Mouse (Mus musculus) hindbrain, embryonic 15.5 days (tissue): ENCODE data around the gene Ptgfrn. TPM values are rescaled to one million over a fixed set of nuclear protein-coding genes. Genes with fewer than 3 reads are reported as not detected.

ENCODE experiments used
- ATAC-seq: fragments of 200-750 bp; cut with Nextera tagmentation; 2 replicates; pipeline ENCODE4 v1.8.0; 2017; ENCODE audit warnings: low read depth, moderate number of reproducible peaks, moderate TSS enrichment; ENCODE audit not compliant: low FRiP score
- H3K27ac ChIP-seq: fragments of 300-500 bp; sonication (generic); replicated peaks from 2 replicates; pipeline ENCODE4 v1.5.1; 2015; ENCODE audit warnings: mild to moderate bottlenecking, inconsistent platforms
- H3K27me3 ChIP-seq: fragments of 300-500 bp; sonication (generic); 2 replicates; pipeline ENCODE4 v1.6.1; 2015; ENCODE audit warnings: control low read depth, inconsistent platforms
- H3K36me3 ChIP-seq: fragments of 300-500 bp; sonication (generic); 2 replicates; pipeline ENCODE4 v1.6.1; 2015; ENCODE audit warnings: control low read depth, inconsistent platforms
- H3K4me1 ChIP-seq: fragments of 300-500 bp; sonication (generic); replicated peaks from 2 replicates; pipeline ENCODE4 v1.6.1; 2015; ENCODE audit warnings: control low read depth, inconsistent platforms
- H3K4me2 ChIP-seq: fragments of 300-500 bp; sonication (generic); 2 replicates; pipeline ENCODE4 v1.6.1; 2015; ENCODE audit warnings: moderate library complexity, mild to moderate bottlenecking, inconsistent platforms
- H3K4me3 ChIP-seq: fragments of 300-500 bp; sonication (generic); 2 replicates; pipeline ENCODE4 v1.5.1; 2015; ENCODE audit warnings: mild to moderate bottlenecking, inconsistent platforms
- H3K9ac ChIP-seq: fragments of 300-500 bp; sonication (generic); 2 replicates; pipeline ENCODE4 v1.6.1; 2015; ENCODE audit warnings: inconsistent platforms
- H3K9me3 ChIP-seq: fragments of 300-500 bp; sonication (generic); 2 replicates; pipeline ENCODE4 v1.6.1; 2016; ENCODE audit warnings: control low read depth, inconsistent platforms
- whole genome bisulfite sequencing: fragments of 180-500 bp; shearing (Covaris S2); methylation state at CpG from one replicate; pipeline ENCODE4 v1.1.7; 2015; 5-methylcytosine and 5-hydroxymethylcytosine counted together
- polyA plus RNA-seq: library from polyadenylated mRNA; unstranded; fragments of >200 nt; fragmentation: Nextera tagmentation; extraction: Ambion mirVana; gene quantifications from 2 replicates; pipeline ENCODE4 v1.2.1, GENCODE M21; 2015

Ptgfrn gene
- polyA plus RNA-seq, 1 experiment from 2014 or later, result 2.4 TPM

GRCm38 (mm10) chr3:101049997-101050396, 60.1 kb downstream of the Ptgfrn start:
- ATAC-seq, result no peak
- H3K27ac ChIP-seq, result no peak overlapping the region
- no peak overlapping the region for H3K9ac ChIP-seq
- no peak overlapping the region for H3K4me3 ChIP-seq
- H3K4me2 ChIP-seq, result no peak overlapping the region
- no peaks in the 10 kb centered on the region for H3K9me3 ChIP-seq
- H3K27me3 ChIP-seq, result no peaks in the 10 kb centered on the region
- H3K36me3 ChIP-seq, result no peaks in the 10 kb centered on the region
- H3K4me1 ChIP-seq, result peaks cover 8% of the 10 kb centered on the region
- 76% methylated on average over 9 of the region's 9 CpGs for WGBS

GRCm38 (mm10) chr3:101048781-101049180, 61.3 kb downstream of the Ptgfrn start:
- no peaks in the 10 kb centered on the region for H3K9me3 ChIP-seq
- no peak overlapping the region for H3K9ac ChIP-seq
- peaks cover 8% of the 10 kb centered on the region for H3K4me1 ChIP-seq
- no peak overlapping the region for H3K4me3 ChIP-seq
- no peak overlapping the region for H3K27ac ChIP-seq
- no peaks in the 10 kb centered on the region for H3K36me3 ChIP-seq
- no peak overlapping the region for H3K4me2 ChIP-seq
- no peaks in the 10 kb centered on the region for H3K27me3 ChIP-seq
- ATAC-seq, result no peak
- WGBS, result 70% methylated on average over 2 of the region's 2 CpGs

- H3K36me3 ChIP-seq, result no peaks in the 10 kb centered on the region
- ATAC-seq, result no peak
- H3K27ac ChIP-seq, result no peak overlapping the region
- peaks cover 8% of the 10 kb centered on the region for H3K4me1 ChIP-seq
- H3K27me3 ChIP-seq, result no peaks in the 10 kb centered on the region
- WGBS, result 77% methylated on average over 15 of the region's 15 CpGs
- no peaks in the 10 kb centered on the region for H3K9me3 ChIP-seq
- no peak overlapping the region for H3K9ac ChIP-seq
- no peak overlapping the region for H3K4me3 ChIP-seq
- H3K4me2 ChIP-seq, result no peak overlapping the region
Measured at GRCm38 (mm10) chr3:101047586-101048275, 62.3 kb downstream of the Ptgfrn start.

GRCm38 (mm10) chr3:101045431-101045830, 64.6 kb downstream of the Ptgfrn start:
- peaks cover 8% of the 10 kb centered on the region for H3K4me1 ChIP-seq
- H3K4me3 ChIP-seq, result no peak overlapping the region
- no peaks in the 10 kb centered on the region for H3K9me3 ChIP-seq
- 94% methylated on average over 15 of the region's 15 CpGs for WGBS
- ATAC-seq, result no peak
- peaks cover under 1% of the 10 kb centered on the region; the same call in 1 of the 2 replicates for H3K36me3 ChIP-seq
- no peak overlapping the region for H3K4me2 ChIP-seq
- no peak overlapping the region for H3K27ac ChIP-seq
- H3K27me3 ChIP-seq, result no peaks in the 10 kb centered on the region
- no peak overlapping the region for H3K9ac ChIP-seq

GRCm38 (mm10) chr3:101044686-101045085, 65.4 kb downstream of the Ptgfrn start:
- WGBS, result 87% methylated on average over 6 of the region's 6 CpGs
- Histone ChIP-seq H3K9ac (no peak overlapping the region), H3K4me3 (no peak overlapping the region), H3K27me3 (no peaks in the 10 kb centered on the region), H3K4me2 (no peak overlapping the region), H3K9me3 (no peaks in the 10 kb centered on the region), H3K36me3 (peaks cover 3% of the 10 kb centered on the region; the same call in 1 of the 2 replicates), H3K4me1 (peaks cover 8% of the 10 kb centered on the region), H3K27ac (no peak overlapping the region)
- ATAC-seq, result no peak

- no peaks in the 10 kb centered on the region for H3K27me3 ChIP-seq
- H3K9me3 ChIP-seq, result no peaks in the 10 kb centered on the region
- peaks cover 3% of the 10 kb centered on the region; the same call in 1 of the 2 replicates for H3K36me3 ChIP-seq
- no peak overlapping the region for H3K9ac ChIP-seq
- H3K4me3 ChIP-seq, result no peak overlapping the region
- H3K27ac ChIP-seq, result no peak overlapping the region
- ATAC-seq, result no peak
- no peak overlapping the region for H3K4me2 ChIP-seq
- no peaks in the 10 kb centered on the region for H3K4me1 ChIP-seq
- 66% methylated on average over 7 of the region's 7 CpGs for WGBS
Measured at GRCm38 (mm10) chr3:101041997-101042396, 68.1 kb downstream of the Ptgfrn start.

GRCm38 (mm10) chr3:101037984-101038545, 72.0 kb downstream of the Ptgfrn start:
- Histone ChIP-seq H3K4me1 (no peaks in the 10 kb centered on the region), H3K36me3 (peaks cover 3% of the 10 kb centered on the region; the same call in 1 of the 2 replicates), H3K9ac (no peak overlapping the region), H3K4me3 (no peak overlapping the region), H3K27ac (no peak overlapping the region), H3K9me3 (no peaks in the 10 kb centered on the region), H3K27me3 (no peaks in the 10 kb centered on the region), H3K4me2 (no peak overlapping the region)
- WGBS, result 81% methylated on average over 5 of the region's 5 CpGs
- no peak for ATAC-seq

- no peak overlapping the region for H3K4me3 ChIP-seq
- no peak overlapping the region for H3K4me2 ChIP-seq
- H3K4me1 ChIP-seq, result no peaks in the 10 kb centered on the region
- 95% methylated on average over 2 of the region's 2 CpGs for WGBS
- H3K27me3 ChIP-seq, result no peaks in the 10 kb centered on the region
- no peak overlapping the region for H3K9ac ChIP-seq
- no peaks in the 10 kb centered on the region for H3K9me3 ChIP-seq
- no peak for ATAC-seq
- H3K36me3 ChIP-seq, result peaks cover 3% of the 10 kb centered on the region; the same call in 1 of the 2 replicates
- H3K27ac ChIP-seq, result no peak overlapping the region
Measured at GRCm38 (mm10) chr3:101036001-101036400, 74.1 kb downstream of the Ptgfrn start.

GRCm38 (mm10) chr3:101034509-101034908, 75.6 kb downstream of the Ptgfrn start:
- Histone ChIP-seq H3K27ac (no peak overlapping the region), H3K27me3 (no peaks in the 10 kb centered on the region), H3K36me3 (no peaks in the 10 kb centered on the region), H3K4me3 (no peak overlapping the region), H3K9ac (no peak overlapping the region), H3K4me2 (no peak overlapping the region), H3K9me3 (no peaks in the 10 kb centered on the region), H3K4me1 (no peaks in the 10 kb centered on the region)
- 89% methylated on average over 9 of the region's 9 CpGs for WGBS
- no peak for ATAC-seq

GRCm38 (mm10) chr3:101033644-101034043, 76.4 kb downstream of the Ptgfrn start:
- Histone ChIP-seq H3K4me3 (no peak overlapping the region), H3K9me3 (no peaks in the 10 kb centered on the region), H3K9ac (no peak overlapping the region), H3K36me3 (no peaks in the 10 kb centered on the region), H3K27me3 (no peaks in the 10 kb centered on the region), H3K27ac (no peak overlapping the region), H3K4me1 (no peaks in the 10 kb centered on the region), H3K4me2 (no peak overlapping the region)
- no peak for ATAC-seq
- WGBS, result 51% methylated on average over 4 of the region's 4 CpGs

GRCm38 (mm10) chr3:101031456-101032142, 78.5 kb downstream of the Ptgfrn start:
- no peaks in the 10 kb centered on the region for H3K9me3 ChIP-seq
- H3K9ac ChIP-seq, result no peak overlapping the region
- no peak overlapping the region for H3K4me2 ChIP-seq
- H3K4me1 ChIP-seq, result no peaks in the 10 kb centered on the region
- ATAC-seq, result no peak
- no peak overlapping the region for H3K27ac ChIP-seq
- WGBS, result 74% methylated on average over 7 of the region's 7 CpGs
- H3K27me3 ChIP-seq, result no peaks in the 10 kb centered on the region
- H3K4me3 ChIP-seq, result no peak overlapping the region
- H3K36me3 ChIP-seq, result no peaks in the 10 kb centered on the region

GRCm38 (mm10) chr3:101030630-101031029, 79.4 kb downstream of the Ptgfrn start:
- H3K9ac ChIP-seq, result no peak overlapping the region
- H3K27ac ChIP-seq, result no peak overlapping the region
- no peak for ATAC-seq
- H3K9me3 ChIP-seq, result no peaks in the 10 kb centered on the region
- H3K4me2 ChIP-seq, result no peak overlapping the region
- H3K36me3 ChIP-seq, result no peaks in the 10 kb centered on the region
- 94% methylated on average over 1 of the region's 1 CpGs for WGBS
- no peaks in the 10 kb centered on the region for H3K27me3 ChIP-seq
- no peaks in the 10 kb centered on the region for H3K4me1 ChIP-seq
- no peak overlapping the region for H3K4me3 ChIP-seq
